Mouse (Mus musculus) ES-Bruce4 (cell line): ENCODE results near the gene Gse1. TPM values are rescaled to one million over a fixed set of nuclear protein-coding genes. Genes with fewer than 3 reads are reported as not detected.

Experiments used
- H3K27ac ChIP-seq: 2 replicates; pipeline ENCODE4 v1.5.1; 2012; ENCODE audit warnings: low read length, inconsistent platforms; ENCODE audit not compliant: insufficient read depth
- H3K27me3 ChIP-seq: 2 replicates; pipeline ENCODE4 v1.6.1; 2012; ENCODE audit warnings: mild to moderate bottlenecking, low read length, inconsistent platforms; ENCODE audit not compliant: control insufficient read depth, poor library complexity, insufficient read depth, severe bottlenecking
- H3K36me3 ChIP-seq: 2 replicates; pipeline ENCODE4 v1.6.1; 2012; ENCODE audit warnings: inconsistent platforms, mild to moderate bottlenecking, low read length, moderate library complexity; ENCODE audit not compliant: control insufficient read depth, poor library complexity, insufficient read depth, severe bottlenecking
- H3K4me1 ChIP-seq: one replicate; pipeline ENCODE4 v1.8.1; 2011; ENCODE audit warnings: low read length; ENCODE audit not compliant: control insufficient read depth, insufficient read depth
- H3K4me3 ChIP-seq: 2 replicates; pipeline ENCODE4 v1.5.1; 2011; ENCODE audit warnings: low read depth, mild to moderate bottlenecking, low read length
- H3K9ac ChIP-seq: 2 replicates; pipeline ENCODE4 v1.6.1; 2012; ENCODE audit warnings: low read depth, mild to moderate bottlenecking, inconsistent platforms; ENCODE audit not compliant: poor library complexity, severe bottlenecking
- H3K9me3 ChIP-seq: replicated peaks from 2 replicates; pipeline ENCODE4 v1.6.1; 2012; ENCODE audit warnings: mild to moderate bottlenecking, low read length, inconsistent platforms; ENCODE audit not compliant: control insufficient read depth, poor library complexity, insufficient read depth, severe bottlenecking
- CTCF ChIP-seq: IDR thresholded peaks from one replicate; pipeline ENCODE4 v1.8.1; 2011; ENCODE audit warnings: low read depth, low read length
- EP300 ChIP-seq: IDR thresholded peaks from 2 replicates; pipeline ENCODE4 v1.6.1; 2011; ENCODE audit warnings: low read depth, low read length; ENCODE audit not compliant: insufficient read depth
- POLR2A ChIP-seq: IDR thresholded peaks from one replicate; pipeline ENCODE4 v1.8.1; 2011; ENCODE audit warnings: low read length; ENCODE audit not compliant: insufficient read depth
- polyA plus RNA-seq: library from polyadenylated mRNA; stranded (reverse); fragments of >200 nt; gene quantifications from 2 replicates; pipeline ENCODE4 v1.2.4, GENCODE M21; 2011; ENCODE audit warnings: low read depth; ENCODE audit not compliant: missing spikeins, insufficient read depth, insufficient read length

The Gse1 gene
- polyA plus RNA-seq, 1 experiment, result 31.8 TPM

DNA sequence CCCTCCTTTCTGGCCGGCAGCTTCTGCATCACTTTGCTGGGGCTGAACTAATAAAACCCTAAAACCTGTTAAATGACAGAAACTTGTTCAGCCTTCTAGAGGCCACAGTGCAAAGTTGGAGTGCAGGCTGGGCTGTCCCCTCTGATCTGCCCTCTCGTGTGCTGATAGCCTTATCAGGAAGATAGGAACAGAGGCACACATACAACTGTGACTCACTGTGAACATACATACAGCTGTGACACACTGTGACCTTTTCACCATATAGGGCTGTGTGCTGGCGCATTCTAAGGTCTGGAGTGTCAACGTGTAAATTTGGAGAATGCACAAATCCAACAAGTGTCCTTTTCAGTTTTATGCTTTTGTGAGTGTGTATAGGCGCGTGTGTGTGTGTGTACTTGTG, 226.1 kb downstream of the Gse1 start:
- H3K36me3 ChIP-seq, result no peaks in the 10 kb centered on the region
- no peak overlapping the region for H3K4me3 ChIP-seq
- TF ChIP-seq CTCF, result no peak
- no peak for TF ChIP-seq POLR2A
- no peak for TF ChIP-seq EP300
- H3K27me3 ChIP-seq, result no peaks in the 10 kb centered on the region
- peaks cover 5% of the 10 kb centered on the region for H3K4me1 ChIP-seq
- no peak overlapping the region for H3K9ac ChIP-seq
- H3K27ac ChIP-seq, result no peak overlapping the region
- no peaks in the 10 kb centered on the region for H3K9me3 ChIP-seq

DNA sequence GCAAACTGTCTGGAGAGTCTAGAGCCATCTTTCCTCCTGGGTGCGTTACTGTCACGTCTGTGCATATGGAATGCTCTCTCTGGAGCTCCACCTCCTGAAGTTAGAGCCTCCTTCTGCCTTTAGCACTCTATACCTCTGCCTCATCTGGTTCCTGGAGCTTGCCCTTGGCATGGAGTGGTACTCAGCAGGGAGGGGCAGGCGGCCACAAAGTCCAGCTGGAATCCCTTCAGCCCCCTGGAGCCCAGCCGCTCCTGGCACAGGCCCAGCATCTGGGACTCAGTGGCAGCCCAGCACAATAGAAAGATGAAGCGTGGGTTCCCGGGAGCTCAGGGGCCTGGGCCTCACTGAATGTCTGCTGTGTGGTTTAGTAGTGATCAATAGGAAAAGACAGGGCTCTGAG, 232.1 kb downstream of the Gse1 start:
- no peaks in the 10 kb centered on the region for H3K36me3 ChIP-seq
- no peak overlapping the region for H3K4me3 ChIP-seq
- no peak overlapping the region for H3K27ac ChIP-seq
- H3K9ac ChIP-seq, result no peak overlapping the region
- no peaks in the 10 kb centered on the region for H3K27me3 ChIP-seq
- no peaks in the 10 kb centered on the region for H3K9me3 ChIP-seq
- TF ChIP-seq EP300 (no peak), CTCF (no peak), POLR2A (no peak)
- H3K4me1 ChIP-seq, result peaks cover 7% of the 10 kb centered on the region

DNA sequence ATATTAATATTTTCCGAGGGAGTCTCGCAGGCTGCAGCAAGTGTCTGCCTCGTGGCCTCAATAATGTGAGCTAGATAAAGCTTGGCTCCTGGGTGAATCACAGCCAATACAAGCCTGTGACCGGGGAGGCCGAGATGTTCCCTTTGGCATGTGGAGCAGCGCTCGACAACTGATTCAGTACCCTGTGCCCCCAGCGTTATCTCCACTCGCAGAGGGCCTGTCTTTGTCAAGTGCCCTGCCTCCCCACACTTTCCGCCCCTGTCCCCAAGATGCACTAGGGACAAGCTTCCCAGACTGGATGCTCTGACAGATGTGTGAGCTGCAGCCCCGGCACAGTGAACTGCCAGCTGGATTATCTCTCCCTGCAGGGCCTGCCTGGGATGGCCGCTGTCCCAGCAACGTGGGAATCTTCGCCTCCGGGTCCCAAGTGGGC, 233.9 kb downstream of the Gse1 start:
- Histone ChIP-seq H3K9ac (0 out of 2 replicates have a peak overlapping the region, but pooled peaks have one; percentile 12), H3K27ac (no peak overlapping the region), H3K27me3 (no peaks in the 10 kb centered on the region)

DNA sequence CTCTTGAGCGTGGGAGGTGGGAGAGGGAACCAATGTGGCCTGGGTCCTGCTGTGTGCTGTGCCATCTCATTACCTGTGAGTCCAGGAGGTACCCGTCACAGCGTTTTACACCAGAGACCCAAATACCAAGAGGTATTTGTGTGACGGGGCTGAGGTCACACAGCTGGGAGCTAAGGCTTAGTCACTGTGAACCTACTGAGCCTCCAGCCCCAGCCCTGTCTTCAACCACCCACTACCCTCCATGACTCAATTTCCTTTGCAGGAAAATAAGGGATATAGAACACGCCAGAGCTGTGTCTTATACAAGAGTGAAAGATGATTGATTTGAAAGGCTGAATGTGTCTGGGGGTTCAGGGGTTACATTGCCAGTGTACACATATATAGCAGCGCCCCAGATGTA, 234.4 kb downstream of the Gse1 start:
- no peak overlapping the region for H3K27ac ChIP-seq
- H3K9me3 ChIP-seq, result no peaks in the 10 kb centered on the region
- peaks cover 3% of the 10 kb centered on the region for H3K4me1 ChIP-seq
- no peak overlapping the region for H3K9ac ChIP-seq
- TF ChIP-seq POLR2A (no peak), CTCF (no peak), EP300 (no peak)
- no peak overlapping the region for H3K4me3 ChIP-seq
- H3K27me3 ChIP-seq, result no peaks in the 10 kb centered on the region
- H3K36me3 ChIP-seq, result no peaks in the 10 kb centered on the region

More for the DNA sequence above, 233.9 kb downstream of the Gse1 start:
- no peak overlapping the region for H3K4me3 ChIP-seq
- no peaks in the 10 kb centered on the region for H3K9me3 ChIP-seq
- H3K4me1 ChIP-seq, result peaks cover 3% of the 10 kb centered on the region
- H3K36me3 ChIP-seq, result no peaks in the 10 kb centered on the region
- TF ChIP-seq POLR2A (no peak), CTCF (no peak), EP300 (no peak)

DNA sequence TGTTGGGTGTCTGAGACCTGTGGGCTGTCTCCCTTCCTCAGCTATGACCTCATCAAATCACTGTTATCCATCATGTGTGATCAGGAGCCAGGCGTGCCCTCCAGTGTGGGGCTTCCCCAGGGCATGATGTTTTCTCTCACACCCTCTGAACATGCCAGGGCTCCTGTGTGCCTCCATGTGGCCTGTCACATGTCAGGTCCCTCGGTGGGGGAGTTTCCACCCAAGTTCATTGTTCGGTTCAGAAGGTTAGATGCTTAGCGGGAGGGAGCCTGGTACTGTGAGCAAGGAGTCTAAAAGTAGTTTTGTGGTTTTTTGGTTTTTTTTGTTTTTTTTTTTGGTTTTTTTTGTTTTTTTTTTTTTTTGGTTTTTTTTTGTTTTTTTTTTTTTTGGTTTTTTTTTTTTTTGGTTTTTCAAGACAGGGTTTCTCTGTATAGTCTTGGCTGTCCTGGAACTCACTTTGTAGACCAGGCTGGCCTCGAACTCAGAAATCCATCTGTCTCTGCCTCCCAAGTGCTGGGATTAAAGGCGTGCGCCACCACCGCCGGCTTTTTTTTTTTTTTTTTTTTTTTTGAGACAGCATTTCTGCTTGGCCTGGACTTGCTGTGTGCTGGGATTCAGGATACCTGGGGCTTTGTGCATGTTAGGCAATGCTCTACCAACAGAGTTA, 235.8 kb downstream of the Gse1 start:
- H3K4me3 ChIP-seq, result no peak overlapping the region
- H3K4me1 ChIP-seq, result peaks cover 3% of the 10 kb centered on the region
- H3K27me3 ChIP-seq, result no peaks in the 10 kb centered on the region
- no peaks in the 10 kb centered on the region for H3K36me3 ChIP-seq
- no peak overlapping the region for H3K27ac ChIP-seq
- H3K9me3 ChIP-seq, result no peaks in the 10 kb centered on the region
- H3K9ac ChIP-seq, result no peak overlapping the region
- TF ChIP-seq POLR2A (no peak), CTCF (no peak), EP300 (no peak)

DNA sequence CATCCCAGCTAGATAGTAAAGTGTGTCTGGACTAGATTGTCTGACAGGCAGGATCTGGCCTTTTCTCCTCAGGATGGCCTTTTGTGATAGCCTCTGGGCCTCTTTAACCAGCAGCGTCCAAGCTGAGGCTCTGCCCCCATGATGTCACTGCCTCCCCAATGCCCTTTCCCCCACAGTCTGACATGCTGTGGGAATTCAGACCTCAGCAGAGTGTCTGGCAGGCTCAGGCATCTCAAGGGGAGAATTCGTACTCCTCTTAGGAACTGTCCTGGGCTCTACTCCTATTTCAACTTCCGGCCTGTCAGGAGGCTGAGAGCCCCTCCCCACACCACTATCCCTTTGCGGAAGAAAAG, 236.3 kb downstream of the Gse1 start:
- Histone ChIP-seq H3K27me3 (no peaks in the 10 kb centered on the region), H3K4me3 (no peak overlapping the region), H3K4me1 (peaks cover 3% of the 10 kb centered on the region), H3K27ac (no peak overlapping the region), H3K9me3 (no peaks in the 10 kb centered on the region), H3K9ac (no peak overlapping the region), H3K36me3 (no peaks in the 10 kb centered on the region)
- no peak for TF ChIP-seq POLR2A
- TF ChIP-seq CTCF, result no peak
- TF ChIP-seq EP300, result no peak
